Mouse (Mus musculus) ES-Bruce4 (cell line): ENCODE data around the gene Brinp3.

Experiments used
- CTCF ChIP-seq: IDR thresholded peaks from one replicate; pipeline ENCODE4 v1.8.1; 2011; ENCODE audit warnings: low read depth, low read length
- EP300 ChIP-seq: IDR thresholded peaks from 2 replicates; pipeline ENCODE4 v1.6.1; 2011; ENCODE audit warnings: low read depth, low read length; ENCODE audit not compliant: insufficient read depth
- POLR2A ChIP-seq: IDR thresholded peaks from one replicate; pipeline ENCODE4 v1.8.1; 2011; ENCODE audit warnings: low read length; ENCODE audit not compliant: insufficient read depth

DNA sequence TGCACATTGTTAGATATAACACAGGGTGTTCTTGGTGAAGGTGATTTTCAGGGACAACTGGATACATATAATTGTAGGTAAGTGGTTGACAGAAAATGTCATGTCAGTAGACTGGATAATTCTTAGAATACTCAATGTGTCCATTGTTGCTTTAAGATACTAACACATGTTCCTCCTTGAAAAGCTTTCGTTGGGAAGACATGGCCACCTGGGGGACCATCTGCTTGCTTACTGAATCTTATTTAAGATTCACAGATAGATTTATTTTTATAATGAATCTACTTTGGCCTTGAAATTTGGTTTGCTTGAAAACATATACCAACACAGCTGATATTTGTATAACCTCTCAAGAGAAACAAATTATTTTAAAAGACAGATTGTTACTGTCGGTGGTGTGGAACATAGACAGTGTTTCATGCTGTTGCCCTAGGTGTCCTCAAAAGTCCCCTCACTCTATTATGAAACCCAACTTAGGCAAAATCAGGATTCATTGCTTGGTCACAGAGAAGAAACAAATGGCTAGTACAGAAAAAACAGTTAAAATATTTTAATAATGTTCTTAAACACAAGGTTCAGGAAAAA lies 52.4 kb downstream of the Brinp3 start:
- no peak for TF ChIP-seq CTCF
- TF ChIP-seq POLR2A: no peak
- TF ChIP-seq EP300: no peak
